ENCODE assay signal across 8 mouse cellular contexts in genomic region chr7:35753319-35754032, GRCm38 (mm10). TPM values are rescaled to one million over a fixed set of nuclear protein-coding genes. Genes with fewer than 3 reads are reported as not detected.
DNase-seq lines count a peak whose midpoint lies in the region; ATAC-seq and TF ChIP-seq lines count a peak whose summit lies in the region.

No protein-coding gene starts in this region.

- H3K9me3 ChIP-seq in hindbrain, embryonic 10.5 days: no peaks in the 10 kb centered on the region
- H3K9me3 ChIP-seq in liver, embryonic 14.5 days (ENCODE audit: control insufficient read depth, low read length): no peaks in the 10 kb centered on the region
- no peaks in the 10 kb centered on the region for H3K9me3 ChIP-seq in stomach, embryonic 15.5 days

- H3K4me3 ChIP-seq in thymus, adult 2 months (ENCODE audit: control insufficient read depth, insufficient read depth, low read length): peak overlapping the region; percentile 96
- H3K4me3 ChIP-seq in hindbrain, embryonic 10.5 days: peak overlapping the region; percentile 87
- H3K4me3 ChIP-seq in liver, embryonic 14.5 days (ENCODE audit: insufficient read depth in 1 of 2, low read depth in 2 of 2, low read length in 2 of 2): peak overlapping the region; percentile 61 to 67
- peak overlapping the region; percentile 87 for H3K4me3 ChIP-seq in stomach, embryonic 15.5 days (replicated peaks)

- no peak for TF ChIP-seq EP300 in liver, embryonic 14.5 days (IDR thresholded peaks at IDR 0.05; ENCODE audit: low read depth)

- H3K4me1 ChIP-seq in thymus, adult 2 months (replicated peaks; ENCODE audit: control insufficient read depth, insufficient read depth, low read length): peaks cover 7% of the 10 kb centered on the region
- peaks cover 20% of the 10 kb centered on the region for H3K4me1 ChIP-seq in hindbrain, embryonic 10.5 days (replicated peaks)
- peaks cover 3 to 9% of the 10 kb centered on the region in 2 experiments; a peak in 3 of 4 replicates for H3K4me1 ChIP-seq in liver, embryonic 14.5 days (replicated peaks; ENCODE audit: control insufficient read depth in 2 of 2, insufficient read depth in 2 of 2, low read length in 1 of 2)
- H3K4me1 ChIP-seq in stomach, embryonic 15.5 days: peaks cover 12% of the 10 kb centered on the region; the same call in 1 of the 2 replicates

- no peaks in the 10 kb centered on the region for H3K27me3 ChIP-seq in thymus, adult 2 months (ENCODE audit: control insufficient read depth, insufficient read depth, low read length)
- no peaks in the 10 kb centered on the region for H3K27me3 ChIP-seq in hindbrain, embryonic 10.5 days (ENCODE audit: insufficient read depth, poor library complexity, severe bottlenecking)
- no peaks in the 10 kb centered on the region for H3K27me3 ChIP-seq in liver, embryonic 14.5 days (ENCODE audit: control insufficient read depth, insufficient read depth, low read length)
- H3K27me3 ChIP-seq in stomach, embryonic 15.5 days (replicated peaks): no peaks in the 10 kb centered on the region

- TF ChIP-seq CTCF in thymus, adult 2 months (IDR thresholded peaks at IDR 0.05; ENCODE audit: borderline replicate concordance, control insufficient read depth, extremely low read depth, insufficient read depth, low read length, poor library complexity): no peak
- TF ChIP-seq CTCF in liver, embryonic 14.5 days (IDR thresholded peaks at IDR 0.05; ENCODE audit: low read depth): no peak

- peak; percentile 42; the same call in 1 of the 2 replicates for ATAC-seq in frontal cortex, adult (ENCODE audit: low TSS enrichment)
- ATAC-seq in liver, embryonic 14.5 days (ENCODE audit: insufficient read depth): no peak
- ATAC-seq in stomach, embryonic 15.5 days (ENCODE audit: insufficient read depth, low FRiP score, low read depth): no peak

- 16% methylated on average over 15 of the region's 15 CpGs for WGBS in thymus, adult 2 months
- 7% methylated on average over 15 of the region's 15 CpGs for WGBS in hindbrain, embryonic 10.5 days
- 10% methylated on average over 15 of the region's 15 CpGs for WGBS in liver, embryonic 14.5 days (ENCODE audit: insufficient replicate concordance)
- WGBS in stomach, embryonic 15.5 days: 5% methylated on average over 15 of the region's 15 CpGs

- no peak for DNase-seq in frontal cortex, postnatal 14 days (ENCODE audit: low spot score in 2 of 2)
- no peak for DNase-seq in thymus, adult 2 months
- no peak for DNase-seq in thymus, adult 18-20 months
- DNase-seq in hindbrain, embryonic 10.5 days (ENCODE audit: low spot score): no peak
- DNase-seq in liver, embryonic 14.5 days (ENCODE audit: low read depth in 3 of 3, low spot score in 3 of 3): no peak
- no peak for DNase-seq in ovary, adult 18-20 months (ENCODE audit: low spot score)

- no peak for TF ChIP-seq POLR2A in thymus, adult 2 months (IDR thresholded peaks at IDR 0.05; ENCODE audit: control insufficient read depth, extremely low read depth, insufficient read depth, low read length, poor library complexity)

- H3K9ac ChIP-seq in liver, embryonic 14.5 days (replicated peaks): no peak overlapping the region; the same call in 1 of the 2 replicates
- peak overlapping the region; percentile 63; the same call in 1 of the 2 replicates for H3K9ac ChIP-seq in stomach, embryonic 15.5 days

- no peak overlapping the region for H3K27ac ChIP-seq in thymus, adult 2 months (ENCODE audit: control insufficient read depth, insufficient read depth, low read length)
- H3K27ac ChIP-seq in hindbrain, embryonic 10.5 days: peak overlapping the region; percentile 88
- H3K27ac ChIP-seq in liver, embryonic 14.5 days: no peak overlapping the region
- no peak overlapping the region for H3K27ac ChIP-seq in stomach, embryonic 15.5 days

- H3K4me2 ChIP-seq in liver, embryonic 14.5 days (ENCODE audit: low read depth): peak overlapping the region; percentile 88
- H3K4me2 ChIP-seq in stomach, embryonic 15.5 days: peak overlapping the region; percentile 99

- 0 out of 2 replicates have a peak, but pooled peaks cover 5% of the 10 kb centered on the region for H3K36me3 ChIP-seq in thymus, adult 2 months (ENCODE audit: control insufficient read depth, insufficient read depth, low read length)
- H3K36me3 ChIP-seq in hindbrain, embryonic 10.5 days: peaks cover 36% of the 10 kb centered on the region
- no peaks in the 10 kb centered on the region for H3K36me3 ChIP-seq in liver, embryonic 14.5 days (replicated peaks; ENCODE audit: control insufficient read depth, insufficient read depth, low read depth)
- H3K36me3 ChIP-seq in stomach, embryonic 15.5 days: no peaks in the 10 kb centered on the region

RNA-seq across cellular contexts. Expression of gene Dpy19l3, which starts 0.8 kb away (rescaled TPM):
- 28.7 and 30.5 TPM in 2 replicates for polyA plus RNA-seq in thymus, adult 2 months (2012; rRNA removed)
- 25.9 and 27.9 TPM in 2 replicates for polyA plus RNA-seq in hindbrain, embryonic 10.5 days (2016; fragmentation: Nextera tagmentation; extraction: Ambion mirVana)
- 1.3 and 2.1 TPM in 2 replicates for polyA plus RNA-seq in liver, embryonic 14.5 days (2012; rRNA removed)
- polyA plus RNA-seq in liver, embryonic 14.5 days (2014; fragmentation: Nextera tagmentation; extraction: Ambion mirVana): 6.4 and 7.3 TPM in 2 replicates
- polyA plus RNA-seq in stomach, embryonic 15.5 days (2015; fragmentation: Nextera tagmentation; extraction: Ambion mirVana): 18.5 and 21.1 TPM in 2 replicates

RNA-seq across cellular contexts. Expression of gene Zfp507, which starts 49.3 kb away (rescaled TPM):
- polyA plus RNA-seq in thymus, adult 2 months (2012; rRNA removed): 12.7 and 14.6 TPM in 2 replicates
- 15.4 and 19.9 TPM in 2 replicates for polyA plus RNA-seq in hindbrain, embryonic 10.5 days (2016; fragmentation: Nextera tagmentation; extraction: Ambion mirVana)
- 2.8 and 3.9 TPM in 2 replicates for polyA plus RNA-seq in liver, embryonic 14.5 days (2012; rRNA removed)
- polyA plus RNA-seq in liver, embryonic 14.5 days (2014; fragmentation: Nextera tagmentation; extraction: Ambion mirVana): 2.0 and 2.6 TPM in 2 replicates
- polyA plus RNA-seq in stomach, embryonic 15.5 days (2015; fragmentation: Nextera tagmentation; extraction: Ambion mirVana): 17.2 and 19.5 TPM in 2 replicates
